Mouse (Mus musculus) monocyte, adult 59 days (primary cell): ENCODE results near the gene Tut4. TPM values are rescaled to one million over a fixed set of nuclear protein-coding genes. Genes with fewer than 3 reads are reported as not detected.

Experiments
- total RNA-seq, 2 experiments: library from RNA; stranded (reverse); gene quantifications; one replicate each; pipeline ENCODE4 v1.2.4; 2023

Tut4 gene
- 10 to 100 TPM; 51.2 to 65.8 TPM for total RNA-seq

GRCm38 (mm10) chr4:108459231-108460155 lies at the start of gene Tut4:
Gene Tut4, plus strand, starts transcription at chr4:108459426.

GRCm38 (mm10) chr4:108578840-108579742 lies 119.9 kb downstream of the Tut4 start, which contains the start of the genes Prpf38a and Orc1:
Gene Prpf38a, minus strand, starts transcription at chr4:108579336.
Gene Orc1, plus strand, starts transcription at chr4:108579423.

Other genes starting within 250 kb of the Tut4 start
- not detected for gene Zyg11a, start 241.4 kb upstream of the Tut4 start, total RNA-seq
- 10 to 100 TPM; 19.1 to 20.3 TPM for gene Zyg11b, start 158.3 kb upstream of the Tut4 start, total RNA-seq
- gene Coa7, start 131.3 kb upstream of the Tut4 start, total RNA-seq: 10 to 100 TPM; 11.3 to 13.7 TPM
- not detected for gene Shisal2a, start 76.1 kb upstream of the Tut4 start, total RNA-seq
- 1 to 10 TPM in 1 of 2 experiments, under 1 TPM in 1; 0.70 to 1.3 TPM for gene Gpx7, start 52.5 kb upstream of the Tut4 start, total RNA-seq
- gene Prpf38a, start 119.9 kb downstream of the Tut4 start, total RNA-seq: 10 to 100 TPM; 25.2 to 26.4 TPM
- gene Orc1, start 120.0 kb downstream of the Tut4 start, total RNA-seq: under 1 TPM; 0.26 to 0.70 TPM
- gene Cc2d1b, start 160.5 kb downstream of the Tut4 start, total RNA-seq: 10 to 100 TPM; 41.1 to 45.2 TPM